Mouse (Mus musculus) c-Kit-positive CD71-negative TER-119-negative erythroid progenitor cells, embryonic 14.5 days (primary cell): ENCODE data around the gene Msl2.

Experiments used
- DNase-seq: peaks from one replicate; pipeline ENCODE4 v3.0.0-alpha.2; 2013; ENCODE audit warnings: low read depth

The Msl2 gene

GRCm38 (mm10) chr9:101152872-101153271 lies 79.0 kb downstream of the Msl2 start:
- DNase-seq, result no peak
